Comparison of ENCODE assay signal across 13 mouse cellular contexts in the genomic region with DNA sequence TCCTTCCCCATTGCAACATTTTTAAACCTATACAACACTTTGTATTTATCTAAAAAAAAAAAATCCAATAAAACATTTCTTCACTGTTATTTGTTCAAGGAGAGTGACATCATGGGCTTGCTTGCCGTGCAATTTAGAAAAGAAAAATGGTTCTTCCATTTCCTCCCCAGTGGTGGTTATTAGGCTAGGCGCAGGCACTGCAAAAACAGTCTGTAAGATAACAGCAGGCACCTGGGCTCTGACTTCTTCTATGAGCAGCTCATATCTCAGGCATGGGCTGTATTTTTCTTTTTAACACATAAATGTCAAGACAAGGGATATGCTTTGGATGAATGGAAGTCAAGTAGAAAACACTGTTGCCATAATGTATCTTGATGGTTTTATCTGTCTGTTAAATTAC.
DNase-seq lines count a peak whose midpoint lies in the region; ATAC-seq and TF ChIP-seq lines count a peak whose summit lies in the region.
"Had no signal": no experiment of that assay in that cellular context is flagged by ENCODE, and none has a peak within 500 bp of the region (broad histone marks: within the 10 kb centered on the region; RNA-seq: fewer than 3 reads in every experiment).

No protein-coding gene starts in this region.

- H3K27ac ChIP-seq in forebrain, embryonic 13.5 days, result peak overlapping the region; percentile 74
- H3K27ac ChIP-seq in forebrain, embryonic 10.5 days, result no peak overlapping the region
- H3K27ac ChIP-seq in forebrain, embryonic 14.5 days (ENCODE audit: low read depth, low read length), result peak overlapping the region; percentile 55; the same call in 1 of the 2 replicates
- peak overlapping the region; percentile 79 for H3K27ac ChIP-seq in hindbrain, embryonic 14.5 days
- H3K27ac ChIP-seq in midbrain, postnatal 0 days (ENCODE audit: low read depth, low read length), result no peak overlapping the region
- H3K27ac ChIP-seq in gastrocnemius, adult 2 months, result no peak overlapping the region

- TF ChIP-seq CTCF in midbrain, postnatal 0 days (IDR thresholded peaks at IDR 0.05), result no peak
- no peak for TF ChIP-seq CTCF in gastrocnemius, adult 2 months (IDR thresholded peaks at IDR 0.05)

- 0 out of 2 replicates have a peak overlapping the region, but pooled peaks have one; percentile 0 for H3K9ac ChIP-seq in forebrain, embryonic 13.5 days
- no peak overlapping the region; the same call in 1 of the 2 replicates for H3K9ac ChIP-seq in forebrain, embryonic 14.5 days (ENCODE audit: low read length)
- no peak overlapping the region for H3K9ac ChIP-seq in hindbrain, embryonic 14.5 days
- no peak overlapping the region for H3K9ac ChIP-seq in midbrain, postnatal 0 days (replicated peaks; ENCODE audit: low read length, poor library complexity, severe bottlenecking)

- 21% methylated on average over 2 of the region's 2 CpGs for WGBS in forebrain, embryonic 13.5 days
- 84% methylated on average over 2 of the region's 2 CpGs for WGBS in forebrain, embryonic 10.5 days
- 19% methylated on average over 2 of the region's 2 CpGs for WGBS in forebrain, embryonic 14.5 days
- 12% methylated on average over 2 of the region's 2 CpGs for WGBS in hindbrain, embryonic 14.5 days
- WGBS in midbrain, postnatal 0 days, result 20% methylated on average over 2 of the region's 2 CpGs

- H3K36me3 ChIP-seq in forebrain, embryonic 13.5 days (ENCODE audit: poor library complexity, severe bottlenecking), result no peaks in the 10 kb centered on the region
- H3K36me3 ChIP-seq in forebrain, embryonic 10.5 days (replicated peaks), result no peaks in the 10 kb centered on the region
- H3K36me3 ChIP-seq in forebrain, embryonic 14.5 days (ENCODE audit: control insufficient read depth, insufficient read depth, low read length), result no peaks in the 10 kb centered on the region
- H3K36me3 ChIP-seq in hindbrain, embryonic 14.5 days (replicated peaks; ENCODE audit: control insufficient read depth, insufficient read depth), result no peaks in the 10 kb centered on the region
- no peaks in the 10 kb centered on the region for H3K36me3 ChIP-seq in midbrain, postnatal 0 days (ENCODE audit: insufficient read depth, low read length)

- H3K4me2 ChIP-seq in forebrain, embryonic 13.5 days, result peak overlapping the region; percentile 29
- H3K4me2 ChIP-seq in forebrain, embryonic 14.5 days (ENCODE audit: low read length), result 0 out of 2 replicates have a peak overlapping the region, but pooled peaks have one; percentile 7
- peak overlapping the region; percentile 19 for H3K4me2 ChIP-seq in hindbrain, embryonic 14.5 days (replicated peaks)
- no peak overlapping the region for H3K4me2 ChIP-seq in midbrain, postnatal 0 days (ENCODE audit: low read depth, low read length, poor library complexity, severe bottlenecking)

- no peak for DNase-seq in forebrain, embryonic 10.5 days (ENCODE audit: extremely low spot score, low spot score)
- peak; percentile 53 for DNase-seq in forebrain, embryonic 14.5 days (ENCODE audit: low spot score)
- DNase-seq in hindbrain, embryonic 14.5 days (ENCODE audit: low spot score), result no peak
- peak; percentile 23 for DNase-seq in midbrain, postnatal 0 days (ENCODE audit: low spot score)
- no peak for DNase-seq in gastrocnemius, adult 2 months
- DNase-seq in layer of hippocampus, adult 18-20 months (ENCODE audit: low spot score in 2 of 2), result no peak
- DNase-seq: adrenal gland, postnatal 36 days; lung, adult 2 months; lung, postnatal 4 days; thymus, postnatal 14 days had no signal

- H3K4me1 ChIP-seq in forebrain, embryonic 13.5 days, result peaks cover 24% of the 10 kb centered on the region
- peaks cover 15% of the 10 kb centered on the region for H3K4me1 ChIP-seq in forebrain, embryonic 10.5 days
- peaks cover 22% of the 10 kb centered on the region for H3K4me1 ChIP-seq in forebrain, embryonic 14.5 days (ENCODE audit: control insufficient read depth, insufficient read depth, low read length)
- H3K4me1 ChIP-seq in hindbrain, embryonic 14.5 days (replicated peaks; ENCODE audit: control insufficient read depth, insufficient read depth, low read length), result peaks cover 45% of the 10 kb centered on the region
- peaks cover 8% of the 10 kb centered on the region; the same call in 1 of the 2 replicates for H3K4me1 ChIP-seq in midbrain, postnatal 0 days (ENCODE audit: insufficient read depth, low read length)

- no peaks in the 10 kb centered on the region for H3K9me3 ChIP-seq in forebrain, embryonic 13.5 days (replicated peaks)
- H3K9me3 ChIP-seq in forebrain, embryonic 10.5 days, result no peaks in the 10 kb centered on the region
- no peaks in the 10 kb centered on the region for H3K9me3 ChIP-seq in forebrain, embryonic 14.5 days (replicated peaks; ENCODE audit: control insufficient read depth, low read length)
- no peaks in the 10 kb centered on the region for H3K9me3 ChIP-seq in hindbrain, embryonic 14.5 days (ENCODE audit: control insufficient read depth, low read length)
- H3K9me3 ChIP-seq in midbrain, postnatal 0 days (ENCODE audit: low read length), result no peaks in the 10 kb centered on the region

- H3K4me3 ChIP-seq in forebrain, embryonic 13.5 days, result no peak overlapping the region
- H3K4me3 ChIP-seq in forebrain, embryonic 10.5 days, result no peak overlapping the region
- no peak overlapping the region for H3K4me3 ChIP-seq in forebrain, embryonic 14.5 days (ENCODE audit: low read depth, low read length)
- H3K4me3 ChIP-seq in hindbrain, embryonic 14.5 days (replicated peaks; ENCODE audit: low read length), result no peak overlapping the region
- no peak overlapping the region for H3K4me3 ChIP-seq in midbrain, postnatal 0 days (ENCODE audit: low read depth, low read length)
- no peak overlapping the region for H3K4me3 ChIP-seq in gastrocnemius, adult 2 months
- H3K4me3 ChIP-seq: myocyte had no signal

- no peaks in the 10 kb centered on the region for H3K27me3 ChIP-seq in forebrain, embryonic 13.5 days
- H3K27me3 ChIP-seq in forebrain, embryonic 10.5 days (ENCODE audit: poor library complexity, severe bottlenecking), result no peaks in the 10 kb centered on the region
- H3K27me3 ChIP-seq in forebrain, embryonic 14.5 days (replicated peaks; ENCODE audit: control insufficient read depth, insufficient read depth, low read length), result no peaks in the 10 kb centered on the region
- no peaks in the 10 kb centered on the region for H3K27me3 ChIP-seq in hindbrain, embryonic 14.5 days (ENCODE audit: control insufficient read depth, insufficient read depth, low read length)
- no peaks in the 10 kb centered on the region for H3K27me3 ChIP-seq in midbrain, postnatal 0 days (ENCODE audit: insufficient read depth, low read length)

- intact Hi-C loops in gastrocnemius, adult 2 months (cut with DNase I), result no loop called here

- ATAC-seq in forebrain, embryonic 13.5 days, result peak; percentile 55; the same call in 1 of the 2 replicates
- 0 out of 2 replicates have a peak, but pooled peaks have one; percentile 26 for ATAC-seq in forebrain, embryonic 14.5 days
- ATAC-seq in hindbrain, embryonic 14.5 days (ENCODE audit: low FRiP score), result peak; percentile 53
- ATAC-seq in midbrain, postnatal 0 days (ENCODE audit: low FRiP score), result no peak
- ATAC-seq in megakaryocyte progenitor cell, adult 5-6 weeks (replicated peaks; ENCODE audit: poor library complexity), result no peak

Comparison
In these comparisons a context has a peak if more than half of its experiments do, and no peak if none do; other contexts are left out.
1. H3K27ac ChIP-seq: peak in forebrain, embryonic 13.5 days (single experiment), forebrain, embryonic 14.5 days (single experiment) and hindbrain, embryonic 14.5 days (single experiment); none in forebrain, embryonic 10.5 days (single experiment), midbrain, postnatal 0 days (single experiment) and gastrocnemius, adult 2 months (single experiment).
2. DNase-seq: peak in forebrain, embryonic 14.5 days (single experiment) and midbrain, postnatal 0 days (single experiment); none in forebrain, embryonic 10.5 days (single experiment), hindbrain, embryonic 14.5 days (single experiment), gastrocnemius, adult 2 months (single experiment) and layer of hippocampus, adult 18-20 months (0 of 2).
3. ATAC-seq: peak in forebrain, embryonic 13.5 days (single experiment), forebrain, embryonic 14.5 days (single experiment) and hindbrain, embryonic 14.5 days (single experiment); none in midbrain, postnatal 0 days (single experiment) and megakaryocyte progenitor cell, adult 5-6 weeks (single experiment).